Mouse (Mus musculus) activated CD4-positive, CD25-positive, alpha-beta regulatory T cell, adult 4 months (primary cell): ENCODE data around the gene Trp63. TPM values are rescaled to one million over a fixed set of nuclear protein-coding genes. Genes with fewer than 3 reads are reported as not detected.
"Not testable (repeated sequence)": the region's sequence is repeated elsewhere in the genome, so short reads cannot be mapped to it uniquely, and the experiment has no call there.

Experiments
- ATAC-seq: one replicate; pipeline ENCODE4 v1.8.0; 2017
- polyA plus RNA-seq, 2 experiments: library from polyadenylated mRNA; unstranded; fragments of 100-300 nt; shearing (Covaris generic); gene quantifications; one replicate each; pipeline ENCODE4 v1.2.1; 2017

Trp63 gene
- polyA plus RNA-seq: not detected

- no peak for ATAC-seq
Measured at GRCm38 (mm10) chr16:25683531-25684248, at the start of gene Trp63. Trp63 (plus strand) TSS chr16:25683763.

DNA sequence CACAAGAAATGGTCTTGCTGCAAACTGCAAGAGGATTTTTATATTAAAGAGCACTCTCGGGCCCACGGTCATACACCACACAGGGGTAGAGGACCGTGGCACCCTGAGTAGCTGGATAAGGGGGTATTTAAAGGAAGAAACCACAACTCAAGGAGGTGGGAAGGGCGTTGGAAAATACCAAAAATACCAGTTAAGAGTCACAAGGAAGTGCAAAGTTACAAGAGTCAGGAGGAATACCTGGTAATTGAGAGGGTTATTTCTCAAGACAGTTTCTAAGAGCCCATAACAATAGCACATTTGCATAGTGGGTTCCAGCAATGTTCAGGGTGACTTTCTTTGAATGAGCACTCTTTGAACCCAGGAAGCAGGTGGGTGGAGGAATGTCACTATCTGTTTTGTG is 38.8 kb upstream of the Trp63 start:
- not testable (repeated sequence) for ATAC-seq

DNA sequence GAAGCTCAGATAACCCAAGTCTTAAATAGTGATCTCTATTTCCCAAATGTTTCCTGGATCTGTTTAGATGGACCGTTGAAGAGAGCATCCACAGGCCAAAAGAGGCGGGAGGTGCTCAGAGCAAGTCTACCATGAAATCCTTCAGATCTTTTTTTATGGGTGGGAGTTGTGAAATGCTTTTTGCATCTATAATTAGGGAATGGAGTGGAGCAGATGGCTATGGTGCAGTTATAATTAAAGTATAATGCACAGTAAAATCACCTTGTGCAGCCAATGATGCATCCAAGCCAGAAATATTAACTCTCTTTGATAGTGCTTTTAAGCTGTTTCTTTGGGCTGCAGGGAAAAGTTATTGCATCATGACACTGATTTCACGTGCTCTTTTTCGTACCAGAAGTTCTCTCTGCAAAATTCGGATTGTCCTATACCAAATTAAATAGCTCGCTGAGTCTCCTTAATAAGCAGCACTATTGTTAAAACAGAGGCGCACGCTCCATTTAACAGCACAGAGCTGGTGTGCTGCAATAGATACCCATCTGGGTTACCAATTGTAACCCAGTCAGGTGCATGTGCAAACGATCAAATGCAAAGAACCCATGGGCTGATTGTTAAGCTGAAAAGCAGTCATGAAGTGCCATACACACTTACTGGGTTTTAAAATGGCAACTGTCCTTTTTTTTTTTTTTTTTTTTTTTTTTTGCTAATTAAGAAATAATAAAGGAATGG is 22.9 kb upstream of the Trp63 start:
- no peak for ATAC-seq

DNA sequence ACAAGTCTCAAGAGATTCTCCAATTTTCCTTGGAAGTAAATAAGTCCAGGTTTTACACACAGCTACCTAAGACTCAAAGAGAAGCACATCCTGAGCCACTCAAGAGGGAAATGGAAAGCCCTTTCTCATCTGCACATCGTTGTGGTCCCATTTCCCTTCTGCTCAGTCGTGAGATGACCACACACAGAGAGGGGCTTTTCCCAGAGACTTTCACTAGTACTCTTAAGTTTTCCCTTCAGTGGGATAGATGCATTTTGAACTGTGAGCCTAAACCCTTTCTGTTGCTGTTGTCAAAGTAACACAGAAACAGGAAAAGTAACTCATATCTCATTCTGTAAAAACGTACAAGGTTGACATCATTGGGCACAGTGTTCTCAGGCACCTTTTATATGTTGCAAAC is 20.4 kb upstream of the Trp63 start:
- no peak for ATAC-seq

DNA sequence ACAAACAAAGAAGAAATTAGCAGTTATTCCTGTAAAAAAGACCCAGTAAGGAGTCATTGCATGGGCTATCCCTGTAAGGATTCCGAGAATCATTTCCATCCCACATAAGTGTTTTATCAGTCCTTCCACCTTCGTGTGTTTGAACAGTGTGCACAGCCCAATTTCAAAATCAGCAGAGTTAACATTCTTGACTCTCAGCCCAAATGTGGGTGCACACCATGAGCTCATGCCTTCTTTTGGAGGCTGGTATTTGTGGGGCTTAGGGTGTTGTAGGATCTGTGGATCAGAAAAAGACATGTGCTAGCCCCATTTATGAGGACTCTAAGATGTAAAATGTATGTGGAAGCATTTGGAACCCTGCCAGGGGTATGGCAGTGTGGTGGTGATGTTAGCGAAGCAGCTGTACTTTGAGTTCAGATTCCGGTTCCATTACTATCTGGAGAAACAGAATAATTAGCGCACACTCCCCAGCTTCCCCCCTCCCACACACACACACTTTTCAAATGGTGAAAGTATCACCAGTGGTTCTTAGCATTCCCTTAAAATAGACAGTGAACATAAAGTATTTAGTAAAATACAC is 9.6 kb upstream of the Trp63 start:
- no peak for ATAC-seq

DNA sequence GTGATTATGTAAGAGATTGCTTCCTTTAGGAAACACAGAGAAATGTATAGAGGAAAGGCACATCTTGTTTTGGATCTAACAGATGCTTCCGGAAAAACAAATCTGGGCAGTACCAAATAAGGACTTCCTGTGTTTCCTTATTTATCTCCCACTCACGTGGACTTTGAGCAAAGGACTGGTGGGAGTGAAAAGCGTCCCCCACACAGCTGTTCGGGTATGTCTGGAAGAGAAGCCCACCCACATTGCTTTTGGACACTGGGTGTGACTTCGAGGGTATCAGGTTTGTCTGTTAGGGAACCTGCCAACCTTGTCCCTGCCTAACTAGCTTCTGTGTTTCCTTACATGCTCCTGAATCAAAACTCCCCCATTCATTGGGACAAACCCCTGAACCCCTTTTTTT is 3.2 kb upstream of the Trp63 start:
- ATAC-seq: no peak

GRCm38 (mm10) chr16:25682533-25682932 is 1.0 kb upstream of the Trp63 start:
- ATAC-seq: no peak

DNA sequence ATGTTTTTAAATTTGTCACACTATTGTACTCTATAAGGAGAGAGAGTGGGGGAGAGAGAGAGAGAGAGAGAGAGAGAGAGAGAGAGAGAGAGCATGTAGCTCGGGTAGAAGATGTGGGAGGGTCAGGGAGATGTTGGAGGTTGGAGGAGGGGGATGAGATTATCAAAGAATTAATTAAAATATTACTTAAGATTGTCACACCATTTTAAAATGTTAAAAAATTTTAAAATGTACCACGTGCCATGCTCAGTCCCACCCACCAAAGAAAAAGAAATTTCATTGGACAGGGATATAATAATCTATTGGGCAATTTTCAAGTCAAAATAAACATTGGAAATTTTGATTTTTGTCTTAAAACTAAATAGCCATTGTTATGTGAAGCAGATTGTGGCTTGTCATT is 1.0 kb downstream of the Trp63 start:
- no peak for ATAC-seq

GRCm38 (mm10) chr16:25690612-25691011 is 7.0 kb downstream of the Trp63 start:
- ATAC-seq: no peak

DNA sequence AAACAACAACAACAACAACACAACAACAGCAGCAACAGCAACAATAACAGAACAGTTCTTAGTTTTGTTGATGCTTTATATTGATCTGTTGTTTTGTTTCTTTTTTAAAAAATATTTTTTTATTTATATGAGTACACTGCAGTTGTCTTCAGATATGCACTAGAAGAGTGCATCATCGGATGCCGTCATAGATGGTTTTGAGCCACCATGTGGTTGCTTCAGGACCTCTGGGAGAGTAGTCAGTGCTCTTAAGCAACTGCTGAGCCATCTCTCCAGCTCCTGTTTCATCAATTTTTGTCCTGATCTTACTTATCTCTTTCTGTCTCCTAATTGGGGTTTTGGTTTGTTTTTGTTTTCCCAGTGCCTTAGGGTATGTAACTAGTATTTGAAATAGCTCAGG is 17.7 kb downstream of the Trp63 start:
- ATAC-seq: no peak

- ATAC-seq: no peak
Measured at GRCm38 (mm10) chr16:25706260-25706659, 22.7 kb downstream of the Trp63 start.

DNA sequence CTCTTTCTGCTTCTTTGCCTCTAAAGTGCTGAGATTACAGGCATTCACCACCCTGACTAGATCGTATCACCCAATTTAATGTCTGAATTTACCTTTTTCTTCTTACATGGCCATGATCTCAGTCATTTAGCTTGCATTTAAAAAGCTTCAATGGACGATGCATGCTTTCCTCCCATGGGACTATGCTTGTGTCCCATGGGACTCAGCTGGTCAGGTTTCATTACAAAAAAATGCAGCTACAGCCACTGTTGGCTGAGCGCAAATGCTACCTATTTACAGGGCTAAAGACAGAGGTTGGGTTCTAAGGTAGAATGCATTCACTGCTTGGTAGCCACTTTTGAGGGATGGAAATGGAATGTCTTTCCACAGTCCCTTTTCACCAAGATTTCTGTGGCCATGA is 32.2 kb downstream of the Trp63 start:
- no peak for ATAC-seq

GRCm38 (mm10) chr16:25723131-25723530 is 39.6 kb downstream of the Trp63 start:
- no peak for ATAC-seq

- no peak for ATAC-seq
Measured at GRCm38 (mm10) chr16:25727001-25727400, 43.4 kb downstream of the Trp63 start.

GRCm38 (mm10) chr16:25727957-25728506 is 44.5 kb downstream of the Trp63 start:
- no peak for ATAC-seq

DNA sequence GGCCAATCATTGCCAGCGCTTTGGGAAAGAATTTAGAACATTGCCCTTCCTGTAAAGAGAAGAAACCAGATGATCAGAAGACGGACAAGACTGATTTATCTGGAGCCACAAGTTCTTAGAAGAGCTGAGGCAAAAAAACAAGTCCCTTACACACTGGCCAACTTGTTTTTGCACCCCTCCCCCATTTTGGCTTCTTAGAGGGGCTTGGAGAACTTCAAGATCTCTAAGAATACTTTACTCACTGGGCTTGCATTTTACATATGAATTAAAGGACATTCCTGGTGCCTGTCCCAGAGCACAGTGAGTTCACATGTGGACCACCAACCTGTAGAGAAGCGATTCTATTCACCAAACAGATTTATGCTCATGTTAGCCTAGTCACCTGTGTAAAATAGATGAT is 53.3 kb downstream of the Trp63 start:
- no peak for ATAC-seq

GRCm38 (mm10) chr16:25737623-25738050 is 54.1 kb downstream of the Trp63 start:
- ATAC-seq: no peak

GRCm38 (mm10) chr16:25746807-25747206 is 63.2 kb downstream of the Trp63 start:
- ATAC-seq: no peak

DNA sequence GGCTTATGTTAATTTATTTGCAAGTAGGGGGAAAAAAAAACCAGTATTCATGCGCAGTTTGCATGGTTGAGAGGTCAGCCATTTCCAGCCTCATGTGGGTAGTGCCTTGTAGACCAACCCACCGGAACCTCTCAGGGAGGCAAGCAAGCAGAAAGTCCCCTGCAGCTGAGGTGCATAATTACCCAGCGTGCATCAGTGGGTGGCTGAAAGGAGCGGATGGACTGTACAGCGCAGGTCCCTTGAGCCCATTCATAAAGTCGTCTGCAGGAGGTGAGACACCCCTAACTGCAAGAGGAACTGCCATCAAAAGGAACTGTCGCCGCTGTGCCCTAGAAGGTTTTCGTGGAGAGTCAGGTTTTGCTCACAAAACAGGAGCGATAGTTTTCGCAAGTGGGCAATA is 68.3 kb downstream of the Trp63 start:
- ATAC-seq: no peak

GRCm38 (mm10) chr16:25758108-25758507 is 74.5 kb downstream of the Trp63 start:
- no peak for ATAC-seq

DNA sequence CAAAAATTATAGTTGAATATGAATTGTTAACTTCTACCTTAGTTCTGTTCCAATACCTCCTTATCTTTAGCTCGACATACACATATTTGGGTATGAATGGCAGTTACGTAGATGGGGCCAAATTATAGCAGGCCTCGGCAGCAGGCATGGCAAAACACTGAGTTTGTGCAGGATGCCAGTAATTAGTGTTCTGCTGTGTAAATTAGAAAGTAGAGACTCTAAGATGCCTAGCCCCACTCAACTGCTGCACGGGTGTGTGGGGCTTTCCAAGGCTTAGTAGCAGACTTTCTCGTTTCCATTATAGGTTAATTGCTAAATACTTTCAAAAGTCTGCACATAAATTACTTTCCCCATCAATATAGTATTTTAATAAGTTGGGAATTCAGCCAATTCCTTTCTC is 82.0 kb downstream of the Trp63 start:
- ATAC-seq: no peak

- no peak for ATAC-seq
Measured at GRCm38 (mm10) chr16:25774611-25775010, 91.0 kb downstream of the Trp63 start.

DNA sequence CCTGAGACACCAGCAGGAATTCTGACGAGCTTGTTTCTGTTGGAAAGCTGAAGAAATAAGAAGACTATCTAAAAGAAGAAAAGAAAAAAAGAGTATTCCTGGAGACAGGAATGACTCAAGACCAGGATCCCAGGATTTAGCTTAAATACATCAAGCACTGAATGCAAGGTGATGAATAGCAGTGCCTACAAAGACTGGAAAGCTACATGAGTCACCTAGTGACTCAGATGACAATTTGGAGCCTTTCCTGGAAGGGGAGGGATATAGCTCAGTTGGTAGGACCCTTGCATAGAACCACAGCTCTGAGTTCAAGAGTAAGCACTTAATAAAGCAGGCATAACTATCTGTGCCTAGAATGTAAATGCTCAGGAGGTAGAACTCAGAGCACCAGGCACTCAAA is 93.9 kb downstream of the Trp63 start:
- no peak for ATAC-seq

- no peak for ATAC-seq
Measured at GRCm38 (mm10) chr16:25779964-25780363, 96.4 kb downstream of the Trp63 start.
